Mouse (Mus musculus) olfactory bulb, adult 2 months (tissue): Measurements from ENCODE around the gene Dab2ip.

Source experiments
- CTCF ChIP-seq: fragments of 200-500 bp; IDR thresholded peaks from 2 replicates; pipeline ENCODE4 v1.5.1; 2012; ENCODE audit warnings: low read depth, mild to moderate bottlenecking, low read length, moderate library complexity; ENCODE audit not compliant: insufficient read depth
- POLR2A ChIP-seq: fragments of 200-500 bp; IDR thresholded peaks from 2 replicates; pipeline ENCODE4 v1.6.1; 2012; ENCODE audit warnings: mild to moderate bottlenecking, low read depth, low read length, moderate library complexity; ENCODE audit not compliant: insufficient read depth

DNA sequence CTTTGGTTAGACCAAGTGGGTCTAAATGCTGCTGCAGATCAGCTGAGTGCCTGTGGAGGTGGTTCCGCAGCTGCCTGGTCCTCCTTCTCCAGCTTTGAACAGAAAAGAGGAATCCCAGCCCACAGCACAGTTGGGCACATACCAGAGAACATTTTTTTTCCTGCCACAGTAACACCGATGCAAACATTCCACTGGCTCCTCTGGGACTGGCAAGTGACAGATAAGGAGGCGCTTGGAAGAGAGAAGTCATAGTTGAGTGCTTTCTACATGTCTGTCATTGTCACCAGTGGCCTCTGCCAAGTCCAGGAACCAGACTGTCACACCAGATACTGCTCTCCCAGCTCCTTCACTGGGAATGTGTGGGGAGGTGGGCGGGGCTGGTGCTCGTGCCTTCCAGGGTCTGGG lies 217.6 kb downstream of the Dab2ip start:
- TF ChIP-seq POLR2A (no peak), CTCF (no peak)
